Comparison of ENCODE assay signal across 21 mouse cellular contexts in genomic region chr7:139101826-139102225, GRCm38 (mm10). TPM values are rescaled to one million over a fixed set of nuclear protein-coding genes. Genes with fewer than 3 reads are reported as not detected.
DNase-seq lines count a peak whose midpoint lies in the region; ATAC-seq and TF ChIP-seq lines count a peak whose summit lies in the region.
"Had no signal": no experiment of that assay in that cellular context is flagged by ENCODE, and none has a peak within 500 bp of the region (broad histone marks: within the 10 kb centered on the region; RNA-seq: fewer than 3 reads in every experiment).

No protein-coding gene starts in this region.

- H3K4me2 ChIP-seq in forebrain, postnatal 0 days (ENCODE audit: low read depth): no peak overlapping the region
- no peak overlapping the region for H3K4me2 ChIP-seq in forebrain, embryonic 12.5 days
- H3K4me2 ChIP-seq in neural tube, embryonic 13.5 days: no peak overlapping the region
- H3K4me2 ChIP-seq: embryonic facial prominence, embryonic 12.5 days; heart, embryonic 15.5 days; kidney, embryonic 15.5 days; limb, embryonic 15.5 days had no signal

- no peaks in the 10 kb centered on the region for H3K27me3 ChIP-seq in forebrain, postnatal 0 days (ENCODE audit: insufficient read depth, low read length)
- no peaks in the 10 kb centered on the region for H3K27me3 ChIP-seq in forebrain, embryonic 12.5 days
- no peaks in the 10 kb centered on the region for H3K27me3 ChIP-seq in neural tube, embryonic 13.5 days
- H3K27me3 ChIP-seq: embryonic facial prominence, embryonic 12.5 days; kidney, embryonic 15.5 days; limb, embryonic 15.5 days had no signal

- no peak for TF ChIP-seq CTCF in forebrain, postnatal 0 days (IDR thresholded peaks at IDR 0.05; ENCODE audit: low read depth)

- no peak for ATAC-seq in forebrain, postnatal 0 days
- no peak for ATAC-seq in forebrain, embryonic 12.5 days (ENCODE audit: low FRiP score)
- ATAC-seq in neural tube, embryonic 13.5 days (ENCODE audit: low read depth): no peak
- ATAC-seq: intestine, embryonic 16.5 days had no signal

- no peak overlapping the region for H3K4me3 ChIP-seq in forebrain, postnatal 0 days (ENCODE audit: low read depth, low read length)
- H3K4me3 ChIP-seq in forebrain, embryonic 12.5 days (replicated peaks): no peak overlapping the region
- no peak overlapping the region for H3K4me3 ChIP-seq in neural tube, embryonic 13.5 days
- H3K4me3 ChIP-seq: embryonic facial prominence, embryonic 12.5 days; heart, adult 2 months; heart, embryonic 15.5 days; kidney, embryonic 15.5 days; limb, embryonic 15.5 days; megakaryocyte, embryonic 14.5 days had no signal

- H3K36me3 ChIP-seq in forebrain, postnatal 0 days (ENCODE audit: insufficient read depth): peaks cover 33% of the 10 kb centered on the region
- peaks cover 43% of the 10 kb centered on the region for H3K36me3 ChIP-seq in forebrain, embryonic 12.5 days (replicated peaks)
- H3K36me3 ChIP-seq in neural tube, embryonic 13.5 days: peaks cover 57% of the 10 kb centered on the region
- H3K36me3 ChIP-seq: heart, embryonic 15.5 days; kidney, embryonic 15.5 days; limb, embryonic 15.5 days had no signal

- H3K9me3 ChIP-seq in forebrain, postnatal 0 days (ENCODE audit: low read length): no peaks in the 10 kb centered on the region
- no peaks in the 10 kb centered on the region for H3K9me3 ChIP-seq in forebrain, embryonic 12.5 days
- no peaks in the 10 kb centered on the region for H3K9me3 ChIP-seq in neural tube, embryonic 13.5 days
- H3K9me3 ChIP-seq: embryonic facial prominence, embryonic 12.5 days; heart, embryonic 15.5 days; kidney, embryonic 15.5 days; limb, embryonic 15.5 days; megakaryocyte, embryonic 14.5 days had no signal

- H3K9ac ChIP-seq in forebrain, postnatal 0 days: no peak overlapping the region
- no peak overlapping the region for H3K9ac ChIP-seq in forebrain, embryonic 12.5 days
- no peak overlapping the region for H3K9ac ChIP-seq in neural tube, embryonic 13.5 days
- H3K9ac ChIP-seq: embryonic facial prominence, embryonic 12.5 days; heart, embryonic 15.5 days; kidney, embryonic 15.5 days; limb, embryonic 15.5 days had no signal

- DNase-seq in forebrain, postnatal 0 days: no peak
- peak; percentile 52 for DNase-seq in left cerebral cortex, postnatal 4 days
- DNase-seq in left cerebral cortex, adult 18-20 months (ENCODE audit: low spot score in 2 of 2): no peak
- DNase-seq in cerebellum, adult 8-10 months: peak; percentile 80
- DNase-seq in kidney, postnatal 4 days: no peak
- no peak for DNase-seq in urinary bladder, adult 18-20 months (ENCODE audit: low spot score in 2 of 2)
- DNase-seq: gastrocnemius, postnatal 10 days; heart, adult 2 months; lung, postnatal 10 days; right cerebral cortex, adult 18-20 months had no signal

- intact Hi-C loops in left cerebral cortex, postnatal 4 days (cut with DNase I): no loop called here

- no peaks in the 10 kb centered on the region for H3K4me1 ChIP-seq in forebrain, postnatal 0 days (ENCODE audit: insufficient read depth)
- H3K4me1 ChIP-seq in forebrain, embryonic 12.5 days: no peaks in the 10 kb centered on the region
- peaks cover 3% of the 10 kb centered on the region; the same call in 1 of the 2 replicates for H3K4me1 ChIP-seq in neural tube, embryonic 13.5 days (replicated peaks)
- H3K4me1 ChIP-seq: embryonic facial prominence, embryonic 12.5 days; heart, embryonic 15.5 days; kidney, embryonic 15.5 days; limb, embryonic 15.5 days; megakaryocyte, embryonic 14.5 days had no signal

- 0 out of 2 replicates have a peak overlapping the region, but pooled peaks have one; percentile 4 for H3K27ac ChIP-seq in forebrain, postnatal 0 days (ENCODE audit: low read depth, low read length)
- no peak overlapping the region for H3K27ac ChIP-seq in forebrain, embryonic 12.5 days
- peak overlapping the region; percentile 29 for H3K27ac ChIP-seq in neural tube, embryonic 13.5 days (replicated peaks)
- H3K27ac ChIP-seq: embryonic facial prominence, embryonic 12.5 days; heart, adult 2 months; heart, embryonic 15.5 days; kidney, embryonic 15.5 days; limb, embryonic 15.5 days had no signal

- WGBS in forebrain, postnatal 0 days: 66% methylated on average over 3 of the region's 3 CpGs
- WGBS in forebrain, embryonic 12.5 days: 91% methylated on average over 3 of the region's 3 CpGs
- 71% methylated on average over 3 of the region's 3 CpGs for WGBS in neural tube, embryonic 13.5 days

RNA-seq across cellular contexts. Expression of gene Dpysl4, which starts 16.0 kb away (rescaled TPM):
- total RNA-seq in forebrain, postnatal 0 days (2014; rRNA removed): 121 and 125 TPM in 2 replicates
- 112 and 142 TPM in 2 replicates for polyA plus RNA-seq in forebrain, postnatal 0 days (2015; fragmentation: Nextera tagmentation; extraction: Ambion mirVana)
- 139 and 143 TPM in 2 replicates for polyA plus RNA-seq in forebrain, embryonic 12.5 days (2016; fragmentation: Nextera tagmentation; extraction: Ambion mirVana)
- 100 to 1,000 TPM; 101 to 108 TPM for total RNA-seq in left cerebral cortex, postnatal 4 days (2021)
- total RNA-seq in left cerebral cortex, adult 18-20 months (2021): 10 to 100 TPM; 41.8 to 46.8 TPM
- 315 and 316 TPM in 2 replicates for polyA plus RNA-seq in neural tube, embryonic 13.5 days (2015; fragmentation: Nextera tagmentation; extraction: Ambion mirVana)
- total RNA-seq: common myeloid progenitor, adult 5-6 weeks; hematopoietic stem cell, adult 5-6 weeks; MEL had no signal

Comparison
In these comparisons a context has a peak if more than half of its experiments do, and no peak if none do; other contexts are left out.
1. DNase-seq: peak in left cerebral cortex, postnatal 4 days (single experiment) and cerebellum, adult 8-10 months (single experiment); none in forebrain, postnatal 0 days (single experiment), left cerebral cortex, adult 18-20 months (0 of 2), kidney, postnatal 4 days (0 of 2) and urinary bladder, adult 18-20 months (0 of 2).